Mouse (Mus musculus): ENCODE data around the gene Pard3. TPM values are rescaled to one million over a fixed set of nuclear protein-coding genes. Genes with fewer than 3 reads are reported as not detected.

The Pard3 gene
- not detected in 2 replicates for total RNA-seq (2017)

DNA sequence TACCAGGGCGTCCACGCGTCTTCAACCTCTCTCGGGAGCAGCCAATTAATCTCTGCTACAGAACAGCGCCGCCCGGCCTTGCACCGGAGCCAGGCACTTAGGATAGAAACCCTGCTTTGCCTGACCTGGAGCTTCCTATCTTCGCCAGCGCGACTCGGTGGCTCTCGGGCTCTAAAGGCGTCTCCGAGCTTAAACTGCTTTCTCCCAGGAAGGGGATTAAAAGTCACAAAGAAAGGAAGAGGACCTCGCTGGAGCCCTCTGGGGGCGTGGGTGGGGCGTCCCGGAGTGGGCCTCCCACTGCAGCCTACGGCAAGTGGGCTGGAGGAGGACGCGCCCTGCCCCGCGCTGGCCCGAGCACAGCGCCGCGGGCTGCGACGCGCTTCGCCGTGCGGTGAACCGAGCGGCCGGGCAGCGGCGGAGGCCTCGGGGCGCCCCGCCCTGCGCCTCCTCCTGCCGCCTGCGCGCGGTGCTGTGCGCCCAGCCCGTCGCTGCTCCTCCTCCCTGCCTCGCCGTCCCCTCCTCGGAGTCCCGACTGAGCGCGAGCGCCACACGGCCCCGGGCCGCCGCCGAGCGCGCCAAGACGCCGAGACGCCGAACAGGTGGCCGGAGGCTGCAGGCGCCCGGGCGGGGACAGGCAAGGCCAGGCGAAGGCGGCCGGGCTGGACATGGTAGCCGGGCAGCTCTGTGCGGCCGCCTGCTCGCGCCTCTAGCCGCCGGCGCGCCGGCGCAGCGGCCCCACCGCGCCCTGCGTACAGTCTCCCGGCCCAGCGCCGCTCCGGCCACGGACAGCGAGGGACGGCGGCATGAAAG lies at the start of gene Pard3:
Gene Pard3 (plus strand): TSS at position 343 of the 810 bp plus-strand sequence.
- ATAC-seq (replicated peaks; ENCODE audit: low read depth, poor library complexity, severe bottlenecking): peak; percentile 42; the same call in 1 of the 2 replicates

DNA sequence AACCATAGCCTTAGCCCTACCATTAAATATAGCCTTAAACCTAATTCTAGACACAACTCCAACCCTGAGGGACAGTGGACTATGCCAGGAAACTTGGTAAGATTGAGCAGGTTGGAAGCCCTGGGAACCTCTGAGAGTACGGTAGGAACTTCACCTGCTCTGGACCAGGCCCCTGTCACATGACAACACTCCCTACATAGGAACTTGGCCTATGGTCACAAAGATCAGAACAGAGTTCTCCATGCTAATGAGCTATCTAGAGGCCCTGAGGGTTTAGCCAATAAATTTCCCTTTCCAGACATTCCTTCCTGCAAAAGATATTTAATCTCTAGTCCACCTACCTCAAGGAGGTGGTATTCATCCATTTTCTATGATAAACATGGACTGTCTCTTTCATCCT lies 41.9 kb upstream of the Pard3 start:
- ATAC-seq (replicated peaks; ENCODE audit: low read depth, poor library complexity, severe bottlenecking): no peak

DNA sequence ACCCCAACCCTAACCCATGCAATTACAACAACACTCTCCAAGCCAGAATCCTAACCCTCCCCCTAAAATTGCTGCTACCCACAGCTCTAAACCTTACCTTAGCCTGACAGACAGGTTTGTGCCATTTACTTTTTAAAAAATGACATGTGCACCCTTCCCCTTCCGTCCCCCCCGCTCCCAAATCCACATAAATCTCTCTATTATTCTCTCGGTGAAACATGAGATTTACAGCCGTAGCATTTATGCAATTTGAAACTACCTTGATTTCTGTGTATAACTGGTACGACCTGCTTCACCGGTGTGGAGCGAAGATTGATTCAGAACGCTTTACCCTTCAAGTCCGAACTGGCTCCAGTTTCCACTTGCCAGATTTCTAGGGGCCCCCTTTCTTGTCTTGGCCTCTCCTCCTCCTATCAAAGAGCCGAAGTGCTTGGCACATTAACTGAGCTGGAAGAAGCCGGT lies 38.4 kb upstream of the Pard3 start:
- no peak for ATAC-seq (replicated peaks; ENCODE audit: low read depth, poor library complexity, severe bottlenecking)

DNA sequence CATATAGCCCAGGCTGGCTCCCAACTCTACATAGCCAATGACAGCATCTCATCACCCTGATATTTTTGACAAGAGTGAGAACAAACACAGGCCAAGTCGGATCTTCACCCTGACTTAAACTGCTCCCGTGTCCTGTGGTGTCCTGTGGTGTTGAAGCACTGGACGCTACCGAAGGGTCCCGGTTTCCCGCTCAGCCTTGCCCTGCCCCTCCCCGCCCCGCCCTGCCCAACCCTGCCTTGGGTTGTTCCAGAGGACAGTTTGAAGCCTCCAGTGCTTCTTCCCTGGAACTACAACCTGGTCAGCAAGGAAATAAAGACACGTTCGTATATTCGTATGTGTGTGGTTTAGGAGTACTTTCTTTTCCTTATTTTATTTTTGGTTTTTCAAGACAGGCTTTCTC lies 37.9 kb upstream of the Pard3 start:
- no peak for ATAC-seq (replicated peaks; ENCODE audit: low read depth, poor library complexity, severe bottlenecking)

DNA sequence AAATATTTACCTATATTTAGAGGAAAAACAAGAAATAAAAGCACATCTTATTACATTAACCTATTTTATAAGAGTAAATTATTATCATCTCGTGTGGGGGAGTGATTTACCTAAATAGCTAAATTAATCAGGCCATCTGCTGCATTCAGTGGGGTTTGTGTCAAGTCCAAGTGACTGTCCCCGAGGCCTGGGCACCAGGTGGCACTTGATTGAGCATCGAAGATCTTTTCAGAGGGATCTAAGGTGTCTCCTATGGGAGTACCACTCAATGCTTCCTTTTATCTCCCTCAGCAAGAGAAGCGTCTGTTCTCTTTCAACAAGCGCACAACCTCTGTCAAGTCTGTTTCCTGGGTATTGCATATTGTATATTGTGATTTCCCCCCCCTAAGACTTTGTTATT lies 32.2 kb upstream of the Pard3 start:
- ATAC-seq (replicated peaks; ENCODE audit: low read depth, poor library complexity, severe bottlenecking): no peak

DNA sequence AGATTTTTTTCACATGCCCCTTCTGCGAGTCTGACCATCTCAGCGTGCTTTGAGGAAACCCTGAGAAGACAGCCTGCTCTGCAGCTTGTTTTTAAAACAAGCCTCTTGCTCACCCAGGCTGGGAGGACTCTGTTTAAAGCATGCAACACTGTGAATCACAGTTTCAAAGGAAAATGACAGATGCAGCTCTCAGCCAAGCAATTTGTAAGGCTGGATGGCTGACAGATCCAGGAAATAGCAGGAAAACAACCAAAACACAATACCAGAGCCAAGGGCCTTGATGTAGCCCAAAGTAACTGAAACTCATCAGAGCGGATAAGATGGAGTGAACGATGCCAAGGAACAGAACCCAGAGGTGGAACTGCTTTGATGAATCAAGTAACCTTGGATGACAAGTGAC lies 24.8 kb upstream of the Pard3 start:
- ATAC-seq (replicated peaks; ENCODE audit: low read depth, poor library complexity, severe bottlenecking): no peak

DNA sequence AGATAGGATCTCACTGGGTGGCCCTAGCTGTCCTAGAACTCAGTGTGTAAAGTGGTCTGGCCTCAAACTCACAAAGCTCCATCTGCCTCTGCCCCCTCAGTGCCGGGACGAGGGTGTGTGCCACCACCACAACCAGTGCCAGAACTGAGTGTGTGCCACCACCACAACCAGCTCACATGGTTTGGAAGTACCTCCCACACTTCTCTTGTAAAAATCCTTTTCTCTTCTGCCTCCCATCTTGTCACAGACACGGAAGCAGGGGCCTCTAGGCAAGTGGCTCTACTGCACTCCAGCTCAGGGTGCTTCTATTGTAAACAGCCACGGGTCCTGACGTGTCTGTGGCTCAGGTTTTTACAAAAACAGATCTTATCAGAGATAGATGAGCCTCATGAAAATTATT lies 13.7 kb upstream of the Pard3 start:
- ATAC-seq (replicated peaks; ENCODE audit: low read depth, poor library complexity, severe bottlenecking): no peak

DNA sequence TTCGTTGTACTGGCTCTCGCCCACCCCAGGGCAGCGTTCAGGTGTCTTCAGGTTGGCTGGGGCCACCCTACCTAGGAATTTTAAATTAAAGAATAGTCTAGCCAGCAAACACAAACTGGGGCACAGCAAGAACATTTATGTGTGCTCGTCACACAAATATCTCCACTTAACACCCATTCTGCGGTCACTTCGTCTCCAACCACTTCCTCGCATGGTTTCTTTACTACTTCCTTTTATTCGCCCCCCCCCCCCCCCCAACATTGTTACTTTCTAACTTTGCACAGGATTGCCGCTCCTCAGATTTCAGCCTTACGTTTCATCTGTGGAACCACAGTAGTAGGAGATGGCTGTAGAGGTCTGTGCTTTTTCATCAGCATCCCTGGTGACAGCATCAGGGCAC lies 11.6 kb upstream of the Pard3 start:
- peak; percentile 77 for ATAC-seq (replicated peaks; ENCODE audit: low read depth, poor library complexity, severe bottlenecking)

DNA sequence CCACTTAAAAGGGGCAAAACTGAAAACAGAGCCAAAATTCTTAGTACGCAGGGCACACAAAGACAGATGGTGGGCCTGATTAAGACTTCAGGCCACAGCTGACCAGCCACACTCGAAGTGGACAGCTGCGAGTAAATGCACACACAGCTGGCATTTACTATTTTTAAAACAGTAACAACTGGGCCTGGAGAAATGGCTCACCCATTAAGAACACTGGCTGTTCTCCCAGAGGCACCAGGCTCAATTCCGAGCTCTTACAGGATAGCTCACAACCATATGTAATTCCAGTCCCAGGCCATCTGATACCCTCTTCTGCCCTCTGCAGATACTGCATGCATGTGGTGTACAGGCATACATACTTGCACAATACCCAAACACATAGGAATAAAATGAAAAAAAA lies 8.6 kb upstream of the Pard3 start:
- no peak for ATAC-seq (replicated peaks; ENCODE audit: low read depth, poor library complexity, severe bottlenecking)

DNA sequence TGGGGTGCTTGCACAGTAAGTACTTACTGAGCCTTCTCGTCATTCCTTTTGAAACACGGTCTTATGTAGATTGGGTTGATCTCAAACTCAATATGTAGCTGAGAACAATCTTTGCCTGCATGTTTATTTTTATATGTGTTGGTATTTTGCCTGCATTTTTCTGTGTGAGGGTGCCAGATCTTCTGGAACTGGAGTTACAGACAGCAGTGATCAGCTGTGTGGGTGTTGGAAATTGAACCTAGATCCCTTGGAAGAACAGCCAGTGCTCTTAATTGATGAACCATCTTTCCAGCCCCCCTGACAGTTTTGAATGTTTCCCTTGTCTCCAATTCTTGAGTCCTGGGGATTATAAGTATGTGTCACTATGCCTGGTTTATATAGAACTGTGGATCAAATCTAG lies 4.9 kb upstream of the Pard3 start:
- ATAC-seq (replicated peaks; ENCODE audit: low read depth, poor library complexity, severe bottlenecking): no peak

DNA sequence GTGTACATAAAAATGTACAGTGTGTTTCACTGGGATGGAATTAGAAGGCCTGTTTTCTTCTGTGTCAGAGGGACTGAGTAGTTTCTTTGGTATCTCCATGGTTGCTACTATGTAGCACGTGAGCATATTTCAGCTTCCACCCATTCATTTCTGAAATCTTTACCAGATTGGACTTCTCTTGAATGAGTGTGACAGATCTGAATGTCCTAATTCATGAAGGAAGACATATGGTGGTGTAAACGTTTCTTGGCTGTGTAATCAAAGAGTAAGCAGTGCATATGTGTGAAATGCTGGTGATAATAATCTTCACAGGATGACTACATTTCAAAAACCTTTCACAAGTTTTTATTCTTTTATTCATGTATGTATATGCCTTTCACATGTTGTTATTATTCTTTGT lies 3.9 kb upstream of the Pard3 start:
- ATAC-seq (replicated peaks; ENCODE audit: low read depth, poor library complexity, severe bottlenecking): no peak

DNA sequence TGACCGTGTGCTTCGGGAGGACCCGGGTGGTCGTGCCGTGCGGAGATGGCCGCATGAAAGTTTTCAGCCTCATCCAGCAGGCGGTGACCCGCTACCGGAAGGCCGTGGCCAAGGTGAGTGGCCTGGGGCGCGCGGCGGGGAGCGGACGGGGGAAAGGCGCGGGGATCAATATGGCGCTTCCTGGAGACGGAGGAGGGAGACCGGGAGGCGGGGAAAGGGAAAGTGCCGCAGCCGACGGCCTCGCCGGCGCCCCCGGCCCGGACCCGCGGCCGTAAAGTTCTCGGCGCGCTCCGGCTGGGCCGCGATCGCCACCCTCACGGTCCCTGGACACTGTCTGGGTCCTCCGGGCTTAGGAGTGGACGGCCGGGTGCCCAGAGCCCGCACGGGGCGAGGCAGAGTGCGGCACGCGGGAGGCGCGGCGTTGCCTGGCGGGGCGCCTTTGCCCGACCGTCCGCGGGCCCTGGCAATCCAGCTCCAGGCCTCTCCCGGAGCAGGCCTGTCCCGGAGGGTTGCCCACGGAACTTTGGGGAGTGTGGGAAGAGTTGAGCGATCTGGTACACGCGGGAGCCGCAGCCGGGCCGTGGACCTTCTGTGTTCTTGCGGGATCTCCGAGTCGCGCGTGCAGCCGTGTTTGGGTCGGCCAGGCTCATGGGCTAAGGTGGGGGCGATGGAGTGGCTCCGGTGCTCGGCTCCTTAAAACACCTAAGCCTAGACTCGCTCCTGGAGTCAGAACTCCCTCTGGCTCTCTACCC lies 844 bp downstream of the Pard3 start:
- no peak for ATAC-seq (replicated peaks; ENCODE audit: low read depth, poor library complexity, severe bottlenecking)

DNA sequence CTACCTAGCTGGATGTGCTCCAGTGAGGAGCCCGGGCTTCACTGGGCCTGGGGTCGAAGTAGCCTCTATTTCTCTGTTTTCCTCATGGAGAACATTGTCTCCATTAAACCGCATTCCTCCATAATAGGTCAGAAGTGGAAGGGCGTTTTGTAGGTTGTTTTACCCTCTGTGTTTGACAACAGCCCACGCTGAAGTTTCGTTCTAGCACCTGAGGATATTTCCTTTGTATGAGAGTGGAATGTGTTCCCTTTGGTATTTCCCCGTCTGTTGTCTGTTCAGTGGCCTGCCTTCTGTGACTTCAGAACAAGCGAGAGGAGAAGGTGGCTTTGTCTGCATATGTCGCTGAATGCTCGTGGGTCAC lies 1.4 kb downstream of the Pard3 start:
- no peak for ATAC-seq (replicated peaks; ENCODE audit: low read depth, poor library complexity, severe bottlenecking)

DNA sequence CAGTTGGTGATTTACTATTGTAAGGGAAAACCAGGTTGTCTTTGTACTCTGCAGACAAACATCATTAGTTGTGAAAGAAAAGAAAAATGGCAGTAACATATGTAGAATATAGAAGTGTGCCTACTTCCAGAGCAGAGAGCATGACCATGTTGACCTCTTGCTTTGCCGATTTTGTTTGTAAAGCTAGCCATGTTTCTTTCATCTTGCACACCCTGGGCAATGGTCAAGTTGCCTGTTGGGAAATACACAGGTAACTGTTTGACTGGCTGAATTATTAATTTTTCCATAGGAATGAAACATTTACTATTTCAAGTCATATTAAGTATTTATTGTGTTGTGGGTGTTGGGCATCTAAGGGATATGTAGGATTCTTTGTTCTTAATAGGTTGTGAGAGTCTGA lies 2.1 kb downstream of the Pard3 start:
- ATAC-seq (replicated peaks; ENCODE audit: low read depth, poor library complexity, severe bottlenecking): no peak

DNA sequence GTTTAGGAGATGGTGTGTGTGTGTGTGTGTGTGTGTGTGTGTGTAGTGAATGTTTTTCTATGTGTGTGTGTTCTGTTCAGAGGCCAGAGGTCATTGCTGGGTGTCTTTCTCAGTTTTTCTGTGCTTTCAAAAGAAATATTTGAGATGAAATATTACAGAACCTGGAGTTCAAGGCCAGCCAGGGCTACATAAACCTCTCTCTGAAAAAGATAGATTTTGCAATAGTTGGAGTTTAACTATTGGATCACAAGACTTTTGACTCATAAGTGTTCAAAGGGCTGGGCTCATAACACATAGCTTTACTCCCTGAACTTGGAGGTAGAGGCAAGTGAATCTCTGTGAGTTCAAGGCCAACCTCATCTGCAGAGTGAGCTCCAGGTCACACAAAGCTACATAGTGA lies 2.8 kb downstream of the Pard3 start:
- ATAC-seq (replicated peaks; ENCODE audit: low read depth, poor library complexity, severe bottlenecking): no peak

DNA sequence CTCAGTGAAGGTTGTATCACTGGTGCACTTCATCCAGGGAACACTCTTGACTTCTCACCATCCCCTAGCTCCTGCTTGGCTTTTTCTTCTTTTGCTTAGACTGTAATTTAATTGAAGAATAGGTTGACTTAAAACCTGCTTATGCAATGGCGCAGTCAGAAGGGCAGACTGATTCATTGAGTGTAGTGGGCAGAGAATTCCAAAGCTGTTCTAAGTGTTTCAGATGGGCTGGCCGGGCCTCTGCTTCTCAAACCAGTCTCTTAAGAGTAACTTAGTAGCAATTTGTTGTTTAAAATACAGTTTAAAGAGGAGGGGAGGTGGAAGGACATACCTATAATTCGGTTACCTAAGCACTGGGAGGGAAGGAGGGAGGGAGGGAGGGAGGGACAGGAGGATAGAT lies 5.0 kb downstream of the Pard3 start:
- no peak for ATAC-seq (replicated peaks; ENCODE audit: low read depth, poor library complexity, severe bottlenecking)

DNA sequence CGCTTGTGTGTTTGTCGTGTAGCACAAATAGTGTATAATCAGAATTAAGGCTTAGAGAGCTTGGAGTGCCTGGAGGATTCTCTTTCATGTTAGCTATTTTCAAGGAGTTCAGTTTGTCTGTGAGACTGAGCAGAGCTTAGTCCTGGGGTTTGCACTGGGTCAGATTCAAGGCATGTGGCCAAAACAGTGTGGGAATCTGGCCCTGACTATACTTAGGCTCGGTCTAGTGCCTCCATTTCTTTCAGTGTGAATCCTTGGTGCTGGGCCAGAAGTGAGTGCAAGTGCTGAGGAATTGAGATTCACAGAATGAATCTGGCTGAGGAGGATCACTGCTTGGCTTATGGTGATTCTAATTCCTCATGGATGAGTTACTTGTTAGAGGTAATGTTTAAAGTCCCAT lies 6.5 kb downstream of the Pard3 start:
- no peak for ATAC-seq (replicated peaks; ENCODE audit: low read depth, poor library complexity, severe bottlenecking)

DNA sequence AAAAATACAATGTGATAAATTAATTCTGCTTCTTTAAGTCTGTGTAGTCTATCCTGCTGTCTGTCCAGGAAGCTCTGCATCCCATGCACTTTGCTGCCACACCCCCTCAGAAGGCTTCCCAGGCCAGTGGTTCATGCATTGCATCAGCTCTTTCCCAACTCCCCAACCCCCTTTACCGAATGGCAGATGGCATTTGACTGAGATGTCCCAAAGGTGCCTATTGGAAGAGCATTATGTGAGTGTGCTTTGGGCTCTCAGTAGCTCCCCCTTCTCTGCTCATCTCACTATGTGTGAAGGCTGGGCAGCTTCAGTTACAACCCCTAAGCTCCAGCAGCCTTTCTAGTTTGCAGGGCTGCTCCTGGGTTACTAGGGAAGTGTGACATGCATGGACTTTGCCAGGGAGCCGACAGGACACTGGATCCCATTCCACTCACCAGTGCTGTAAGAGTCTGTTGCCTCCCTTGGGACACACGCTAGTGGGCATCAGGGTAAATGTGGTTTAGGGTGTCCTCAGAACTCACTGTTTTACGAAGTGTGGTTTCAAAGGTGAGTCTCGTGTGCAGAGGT lies 9.4 kb downstream of the Pard3 start:
- ATAC-seq (replicated peaks; ENCODE audit: low read depth, poor library complexity, severe bottlenecking): no peak

DNA sequence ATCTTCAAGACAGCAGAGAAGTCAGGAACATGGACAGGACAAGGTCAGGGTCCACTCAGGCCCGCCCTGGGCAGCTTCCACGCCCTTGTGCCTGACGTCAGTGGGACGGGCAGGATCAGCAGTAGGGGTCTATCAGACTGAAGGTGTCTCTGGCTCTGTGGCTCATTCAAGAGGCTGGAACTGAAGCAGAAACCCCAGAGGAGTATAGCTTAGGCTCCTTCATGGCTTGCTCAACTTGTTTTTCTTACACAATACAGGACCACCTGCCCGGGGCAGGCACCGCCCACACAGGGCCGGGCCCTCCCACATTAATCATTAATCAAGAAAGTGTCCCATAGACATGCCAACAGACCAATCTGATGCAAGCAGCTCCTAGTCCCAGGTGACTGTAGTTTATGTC lies 12.8 kb downstream of the Pard3 start:
- ATAC-seq (replicated peaks; ENCODE audit: low read depth, poor library complexity, severe bottlenecking): no peak

DNA sequence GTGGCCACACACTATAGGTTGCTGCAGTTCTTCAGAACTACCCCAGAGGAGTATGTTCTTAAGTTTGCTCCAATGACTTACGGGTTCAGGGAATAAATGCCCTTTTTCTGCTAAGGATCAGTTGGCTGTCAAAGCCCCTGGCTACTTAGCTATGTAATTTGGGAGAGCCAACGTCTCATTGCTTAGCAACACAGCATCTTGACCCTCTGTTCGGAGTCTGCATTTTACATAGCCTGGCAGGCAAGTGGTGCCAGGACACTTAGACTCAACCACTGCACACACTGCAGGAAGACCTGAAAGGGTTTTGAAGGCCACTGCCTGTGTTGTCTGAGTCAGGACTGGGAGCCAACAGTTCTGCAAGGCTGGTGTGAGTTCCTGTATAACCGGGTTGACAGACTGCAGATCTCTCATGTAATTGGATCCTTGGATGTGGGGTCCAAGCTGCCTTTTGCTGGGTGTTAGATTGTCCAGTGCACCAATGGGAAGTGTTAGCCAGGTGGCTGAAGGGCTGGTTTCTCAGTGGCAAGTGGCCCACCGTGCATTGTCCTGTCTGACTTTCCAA lies 15.6 kb downstream of the Pard3 start:
- no peak for ATAC-seq (replicated peaks; ENCODE audit: low read depth, poor library complexity, severe bottlenecking)

DNA sequence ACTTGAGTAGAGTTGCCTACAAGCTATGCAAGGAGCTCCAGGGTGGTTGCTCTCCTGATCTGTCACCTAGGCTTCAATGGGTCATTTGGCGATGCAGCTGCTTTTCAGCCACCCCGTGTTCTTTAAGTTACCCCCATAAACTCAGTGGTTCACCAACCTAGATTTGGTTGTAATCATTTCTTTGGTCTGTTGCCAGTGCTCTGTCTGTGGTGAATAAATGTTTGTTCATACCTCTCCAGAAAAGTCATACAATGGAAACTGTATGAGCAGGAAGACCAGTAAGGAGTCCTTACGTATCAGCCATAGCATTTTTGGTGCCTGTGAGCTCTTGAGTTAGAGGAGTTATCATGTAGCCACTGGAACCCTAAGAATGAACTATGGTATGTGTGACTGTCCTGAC lies 17.6 kb downstream of the Pard3 start:
- no peak for ATAC-seq (replicated peaks; ENCODE audit: low read depth, poor library complexity, severe bottlenecking)

All from common myeloid progenitor, adult 5-6 weeks (primary cell).